Mouse (Mus musculus): ENCODE results near the gene Dpt. TPM values are rescaled to one million over a fixed set of nuclear protein-coding genes. Genes with fewer than 3 reads are reported as not detected.

Dpt gene
- total RNA-seq (2023): not detected

GRCm38 (mm10) chr1:164796471-164796870, at the start of gene Dpt:
Gene Dpt, plus strand, starts transcription at chr1:164796644.

Other genes with a start within 250 kb of the Dpt start
- gene Xcl1, start 138.9 kb downstream of the Dpt start, total RNA-seq (2023): not detected